Comparison of ENCODE assay signal across 17 mouse cellular contexts in the genomic region with DNA sequence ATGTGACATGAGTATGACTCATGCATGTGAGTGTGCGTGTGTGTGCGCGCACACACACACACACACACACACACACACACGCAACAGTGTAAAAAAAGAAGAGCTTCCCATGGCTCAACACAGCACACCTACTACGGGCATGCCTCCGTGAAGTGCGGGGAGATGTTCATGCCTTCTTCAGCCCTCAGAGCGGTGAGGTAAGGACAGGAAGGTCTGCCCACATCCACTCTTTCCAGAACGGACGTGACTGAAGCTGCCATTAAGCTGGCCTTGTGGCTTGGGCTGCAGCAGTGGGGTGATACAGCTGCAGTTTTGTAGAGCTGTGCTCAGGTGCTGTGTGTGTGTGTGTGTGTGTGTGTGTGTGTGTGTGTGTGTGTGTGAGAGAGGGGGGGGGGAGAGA.
DNase-seq lines count a peak whose midpoint lies in the region; ATAC-seq and TF ChIP-seq lines count a peak whose summit lies in the region.
"Had no signal": no experiment of that assay in that cellular context is flagged by ENCODE, and none has a peak within 500 bp of the region (broad histone marks: within the 10 kb centered on the region; RNA-seq: fewer than 3 reads in every experiment).

No protein-coding gene starts in this region.

- TF ChIP-seq CTCF in small intestine, adult 2 months (IDR thresholded peaks at IDR 0.05; ENCODE audit: extremely low read depth, insufficient read length, insufficient replicate concordance, low read depth, low read length): no peak
- no peak for TF ChIP-seq CTCF in lung, postnatal 0 days (IDR thresholded peaks at IDR 0.05)

- no peak for TF ChIP-seq POLR2A in small intestine, adult 2 months (IDR thresholded peaks at IDR 0.05; ENCODE audit: low read depth, low read length)

- WGBS in hindbrain, embryonic 13.5 days: 91% methylated on average over 10 of the region's 10 CpGs
- 93% methylated on average over 10 of the region's 10 CpGs for WGBS in hindbrain, embryonic 10.5 days
- 93% methylated on average over 10 of the region's 10 CpGs for WGBS in midbrain, embryonic 12.5 days
- WGBS in small intestine, adult 2 months: 83% methylated on average over 10 of the region's 10 CpGs
- 90% methylated on average over 10 of the region's 10 CpGs for WGBS in lung, postnatal 0 days

- no peak overlapping the region for H3K9ac ChIP-seq in hindbrain, embryonic 13.5 days
- no peak overlapping the region; the same call in 1 of the 2 replicates for H3K9ac ChIP-seq in midbrain, embryonic 12.5 days (replicated peaks)
- H3K9ac ChIP-seq in lung, postnatal 0 days (replicated peaks; ENCODE audit: low read depth): no peak overlapping the region
- H3K9ac ChIP-seq: embryonic facial prominence, embryonic 15.5 days; heart, embryonic 13.5 days; lung, embryonic 14.5 days had no signal

- no peaks in the 10 kb centered on the region for H3K9me3 ChIP-seq in hindbrain, embryonic 13.5 days
- H3K9me3 ChIP-seq in hindbrain, embryonic 10.5 days: no peaks in the 10 kb centered on the region
- H3K9me3 ChIP-seq in midbrain, embryonic 12.5 days: no peaks in the 10 kb centered on the region
- no peaks in the 10 kb centered on the region for H3K9me3 ChIP-seq in lung, postnatal 0 days (ENCODE audit: low read length)
- H3K9me3 ChIP-seq: embryonic facial prominence, embryonic 15.5 days; heart, embryonic 13.5 days had no signal

- peak overlapping the region; percentile 93 for H3K27ac ChIP-seq in hindbrain, embryonic 13.5 days
- no peak overlapping the region for H3K27ac ChIP-seq in hindbrain, embryonic 10.5 days
- H3K27ac ChIP-seq in midbrain, embryonic 12.5 days (replicated peaks): peak overlapping the region; percentile 80
- 0 out of 2 replicates have a peak overlapping the region, but pooled peaks have one; percentile 10 for H3K27ac ChIP-seq in small intestine, adult 2 months (ENCODE audit: insufficient read depth, low read depth, low read length)
- no peak overlapping the region for H3K27ac ChIP-seq in lung, postnatal 0 days (ENCODE audit: low read length)
- H3K27ac ChIP-seq: embryonic facial prominence, embryonic 15.5 days; heart, embryonic 13.5 days had no signal

- H3K27me3 ChIP-seq in hindbrain, embryonic 13.5 days: no peaks in the 10 kb centered on the region
- no peaks in the 10 kb centered on the region for H3K27me3 ChIP-seq in hindbrain, embryonic 10.5 days (ENCODE audit: insufficient read depth, poor library complexity, severe bottlenecking)
- H3K27me3 ChIP-seq in midbrain, embryonic 12.5 days: no peaks in the 10 kb centered on the region
- no peaks in the 10 kb centered on the region for H3K27me3 ChIP-seq in small intestine, adult 2 months (ENCODE audit: control insufficient read depth, insufficient read depth, low read length)
- H3K27me3 ChIP-seq in lung, postnatal 0 days (replicated peaks; ENCODE audit: insufficient read depth, low read length): no peaks in the 10 kb centered on the region
- H3K27me3 ChIP-seq: embryonic facial prominence, embryonic 15.5 days; heart, embryonic 13.5 days had no signal

- H3K4me3 ChIP-seq in hindbrain, embryonic 13.5 days: no peak overlapping the region
- H3K4me3 ChIP-seq in hindbrain, embryonic 10.5 days: no peak overlapping the region
- H3K4me3 ChIP-seq in midbrain, embryonic 12.5 days: no peak overlapping the region
- no peak overlapping the region for H3K4me3 ChIP-seq in small intestine, adult 2 months (ENCODE audit: low read depth, low read length)
- no peak overlapping the region for H3K4me3 ChIP-seq in lung, postnatal 0 days (ENCODE audit: low read depth, low read length)
- H3K4me3 ChIP-seq: embryonic facial prominence, embryonic 15.5 days; heart, embryonic 13.5 days had no signal

- no peak overlapping the region for H3K4me2 ChIP-seq in hindbrain, embryonic 13.5 days
- no peak overlapping the region for H3K4me2 ChIP-seq in midbrain, embryonic 12.5 days (replicated peaks)
- H3K4me2 ChIP-seq in lung, postnatal 0 days (replicated peaks; ENCODE audit: low read depth, low read length): no peak overlapping the region
- H3K4me2 ChIP-seq: embryonic facial prominence, embryonic 15.5 days; heart, embryonic 13.5 days; liver, embryonic 11.5 days; lung, embryonic 14.5 days had no signal

- DNase-seq in hindbrain, embryonic 10.5 days (ENCODE audit: low spot score): no peak
- DNase-seq in lung, postnatal 0 days (ENCODE audit: low spot score): no peak
- DNase-seq: adrenal gland, adult 8-10 months; cerebellum, adult 18-20 months; heart, postnatal 4 days; left cerebral cortex, postnatal 4 days; lung, embryonic 14.5 days; right cerebral cortex, adult 18-20 months; thymus, postnatal 36 days had no signal

- no peak for ATAC-seq in hindbrain, embryonic 13.5 days (ENCODE audit: low FRiP score)
- peak; percentile 31 for ATAC-seq in granulocyte monocyte progenitor cell, adult 5-6 weeks (replicated peaks; ENCODE audit: poor library complexity, severe bottlenecking)
- ATAC-seq in midbrain, embryonic 12.5 days (ENCODE audit: low FRiP score, low read depth): no peak
- ATAC-seq in lung, postnatal 0 days: no peak
- ATAC-seq in erythroblast, adult 5-6 weeks (replicated peaks; ENCODE audit: low FRiP score, poor library complexity, severe bottlenecking): no peak

- no peak for TF ChIP-seq EP300 in lung, postnatal 0 days (IDR thresholded peaks at IDR 0.05)

- H3K36me3 ChIP-seq in hindbrain, embryonic 13.5 days: no peaks in the 10 kb centered on the region; the same call in 1 of the 2 replicates
- peaks cover 5% of the 10 kb centered on the region; the same call in 1 of the 2 replicates for H3K36me3 ChIP-seq in hindbrain, embryonic 10.5 days
- H3K36me3 ChIP-seq in midbrain, embryonic 12.5 days: no peaks in the 10 kb centered on the region; the same call in 1 of the 2 replicates
- H3K36me3 ChIP-seq in small intestine, adult 2 months (ENCODE audit: control insufficient read depth, insufficient read depth, low read length): peaks cover 13% of the 10 kb centered on the region; the same call in 1 of the 2 replicates
- no peaks in the 10 kb centered on the region for H3K36me3 ChIP-seq in lung, postnatal 0 days (ENCODE audit: insufficient read depth, low read length)
- H3K36me3 ChIP-seq: heart, embryonic 13.5 days had no signal

- H3K4me1 ChIP-seq in hindbrain, embryonic 13.5 days (replicated peaks): peaks cover 89% of the 10 kb centered on the region
- peaks cover 60% of the 10 kb centered on the region for H3K4me1 ChIP-seq in hindbrain, embryonic 10.5 days (replicated peaks)
- peaks cover 48% of the 10 kb centered on the region for H3K4me1 ChIP-seq in midbrain, embryonic 12.5 days
- H3K4me1 ChIP-seq in small intestine, adult 2 months (ENCODE audit: control insufficient read depth, insufficient read depth, insufficient read length, low read length): peaks cover 38% of the 10 kb centered on the region
- H3K4me1 ChIP-seq in lung, postnatal 0 days (ENCODE audit: insufficient read depth, low read depth, low read length): peaks cover 8% of the 10 kb centered on the region; the same call in 1 of the 2 replicates

Comparison
In these comparisons a context has a peak if more than half of its experiments do, and no peak if none do; other contexts are left out.
1. H3K27ac ChIP-seq: peak in hindbrain, embryonic 13.5 days (single experiment), midbrain, embryonic 12.5 days (single experiment) and small intestine, adult 2 months (single experiment); none in hindbrain, embryonic 10.5 days (single experiment) and lung, postnatal 0 days (single experiment).